Mouse (Mus musculus): ENCODE measurements around the gene Tas2r138. TPM values are rescaled to one million over a fixed set of nuclear protein-coding genes. Genes with fewer than 3 reads are reported as not detected.

Tas2r138 gene
- polyA plus RNA-seq (2015; fragmentation: Nextera tagmentation; extraction: Ambion mirVana), result not detected in 2 replicates

DNA sequence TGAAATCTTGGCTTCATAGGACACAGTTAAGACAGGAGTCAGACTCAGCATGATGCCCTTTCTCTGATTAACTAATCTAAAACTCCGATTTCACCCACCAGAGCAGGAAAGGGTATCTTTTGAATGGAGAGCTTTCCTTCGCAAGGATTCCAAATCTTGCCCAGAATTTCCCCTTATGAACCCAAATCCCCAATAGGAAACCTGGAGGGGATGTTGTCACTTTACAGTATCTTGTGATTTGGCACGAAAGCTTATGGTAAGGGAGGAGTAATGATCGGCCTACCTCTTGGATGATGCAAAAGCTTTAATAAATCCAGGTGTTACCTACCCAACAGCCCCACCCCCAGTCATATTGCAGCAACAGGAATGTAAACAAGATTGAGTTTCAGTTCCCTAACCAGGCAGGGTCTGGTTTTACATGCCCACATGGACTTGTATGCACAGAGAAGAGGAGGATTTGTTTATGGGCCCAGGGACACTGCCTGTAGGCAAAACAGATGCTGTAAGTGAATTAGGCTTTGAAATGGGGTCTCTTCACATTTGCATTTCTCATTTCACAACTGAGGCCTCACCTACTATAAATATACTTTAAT lies at the start of gene Tas2r138:
Tas2r138 (minus strand) TSS at position 51 of the 593 bp plus-strand sequence.
- WGBS, result 80% methylated on average over 4 of the region's 4 CpGs
- Histone ChIP-seq H3K9me3 (ENCODE audit: control insufficient read depth, low read length) (no peaks in the 10 kb centered on the region), H3K4me2 (ENCODE audit: low read depth, low read length) (no peak within 1 kb of the TSS), H3K27ac (ENCODE audit: low read length) (no peak within 1 kb of the TSS), H3K4me3 (ENCODE audit: low read length) (no peak within 1 kb of the TSS), H3K27me3 (ENCODE audit: control insufficient read depth, insufficient read depth, low read depth, low read length) (no peaks in the 10 kb centered on the region), H3K9ac (ENCODE audit: low read length) (no peak within 1 kb of the TSS), H3K4me1 (replicated peaks; ENCODE audit: control insufficient read depth, insufficient read depth, low read length) (no peaks in the 10 kb centered on the region), H3K36me3 (ENCODE audit: control insufficient read depth, insufficient read depth, low read length) (no peaks in the 10 kb centered on the region)
- no peak for ATAC-seq (ENCODE audit: low read depth)

DNA sequence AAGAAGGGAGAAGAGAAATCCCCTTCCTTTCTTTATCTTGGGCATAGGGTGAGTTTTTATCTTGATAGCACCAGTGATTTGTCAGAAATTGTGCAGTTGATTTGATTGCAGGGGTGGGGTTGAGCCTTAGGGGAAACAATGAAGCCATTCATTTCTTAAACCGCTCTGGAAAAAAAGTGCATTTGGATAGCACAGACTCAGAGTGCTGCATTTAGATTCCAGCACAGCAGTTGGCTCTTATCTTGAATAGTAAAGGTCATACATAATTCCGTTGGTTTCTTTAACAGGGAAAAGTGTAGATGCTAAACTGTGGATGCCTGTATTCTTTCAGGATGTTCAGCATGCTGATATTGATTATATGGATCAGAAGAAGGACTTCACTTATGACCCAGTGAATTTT lies 47.8 kb upstream of the Tas2r138 start:
- Histone ChIP-seq H3K27ac (ENCODE audit: low read length) (no peak overlapping the region), H3K4me1 (replicated peaks; ENCODE audit: control insufficient read depth, insufficient read depth, low read length) (no peaks in the 10 kb centered on the region), H3K9ac (ENCODE audit: low read length) (no peak overlapping the region), H3K4me2 (ENCODE audit: low read depth, low read length) (no peak overlapping the region), H3K9me3 (ENCODE audit: control insufficient read depth, low read length) (no peaks in the 10 kb centered on the region), H3K4me3 (ENCODE audit: low read length) (no peak overlapping the region), H3K27me3 (ENCODE audit: control insufficient read depth, insufficient read depth, low read depth, low read length) (no peaks in the 10 kb centered on the region), H3K36me3 (ENCODE audit: control insufficient read depth, insufficient read depth, low read length) (no peaks in the 10 kb centered on the region)
- 32% methylated on average over 2 of the region's 2 CpGs for WGBS
- ATAC-seq (ENCODE audit: low read depth), result no peak

DNA sequence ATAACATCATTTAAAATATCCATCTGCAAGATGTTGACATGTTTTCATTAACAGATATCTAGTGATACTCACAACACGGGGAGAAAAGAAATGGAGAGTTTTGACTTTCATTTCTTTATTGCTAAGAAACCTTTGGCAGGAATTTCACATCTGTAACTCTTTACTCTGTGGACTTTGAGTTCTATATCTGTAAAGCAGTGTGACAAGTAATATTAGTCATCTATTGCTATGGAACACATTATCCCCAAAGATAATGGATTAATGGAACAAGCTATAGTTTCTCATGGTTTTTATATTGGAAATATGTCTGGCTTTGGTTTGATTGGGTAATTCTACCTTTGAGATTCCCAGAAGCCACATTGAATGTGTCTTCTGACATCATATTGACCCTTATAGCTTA lies 37.8 kb upstream of the Tas2r138 start:
- Histone ChIP-seq H3K4me1 (replicated peaks; ENCODE audit: control insufficient read depth, insufficient read depth, low read length) (no peaks in the 10 kb centered on the region), H3K4me3 (ENCODE audit: low read length) (no peak overlapping the region), H3K27me3 (ENCODE audit: control insufficient read depth, insufficient read depth, low read depth, low read length) (no peaks in the 10 kb centered on the region), H3K4me2 (ENCODE audit: low read depth, low read length) (no peak overlapping the region), H3K27ac (ENCODE audit: low read length) (no peak overlapping the region), H3K9ac (ENCODE audit: low read length) (no peak overlapping the region), H3K9me3 (ENCODE audit: control insufficient read depth, low read length) (no peaks in the 10 kb centered on the region), H3K36me3 (ENCODE audit: control insufficient read depth, insufficient read depth, low read length) (no peaks in the 10 kb centered on the region)
- 84% methylated on average over 1 of the region's 1 CpGs for WGBS
- no peak for ATAC-seq (ENCODE audit: low read depth)

DNA sequence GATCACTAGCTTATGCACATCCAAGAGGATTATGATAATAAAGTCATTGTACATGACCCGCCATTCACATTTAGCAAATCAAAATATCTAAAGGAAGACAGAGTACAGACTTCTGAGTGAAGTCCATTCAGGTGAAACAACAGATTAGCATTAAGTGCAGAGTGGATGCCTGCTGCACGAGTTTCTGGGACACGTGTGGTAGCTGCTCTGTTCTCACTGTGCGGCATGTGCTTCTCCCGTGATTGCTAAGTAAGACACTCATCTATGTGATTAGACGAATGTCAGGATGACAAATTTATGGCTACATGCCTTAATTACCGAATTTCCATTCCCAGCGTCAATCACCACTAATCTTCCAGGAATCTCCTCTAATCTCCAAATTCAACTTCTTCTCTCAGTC lies 32.6 kb upstream of the Tas2r138 start:
- Histone ChIP-seq H3K27ac (ENCODE audit: low read length) (no peak overlapping the region), H3K36me3 (ENCODE audit: control insufficient read depth, insufficient read depth, low read length) (no peaks in the 10 kb centered on the region), H3K4me3 (ENCODE audit: low read length) (no peak overlapping the region), H3K9ac (ENCODE audit: low read length) (no peak overlapping the region), H3K4me2 (ENCODE audit: low read depth, low read length) (no peak overlapping the region), H3K9me3 (ENCODE audit: control insufficient read depth, low read length) (no peaks in the 10 kb centered on the region), H3K4me1 (replicated peaks; ENCODE audit: control insufficient read depth, insufficient read depth, low read length) (no peaks in the 10 kb centered on the region), H3K27me3 (ENCODE audit: control insufficient read depth, insufficient read depth, low read depth, low read length) (no peaks in the 10 kb centered on the region)
- no peak for ATAC-seq (ENCODE audit: low read depth)
- 74% methylated on average over 8 of the region's 8 CpGs for WGBS

DNA sequence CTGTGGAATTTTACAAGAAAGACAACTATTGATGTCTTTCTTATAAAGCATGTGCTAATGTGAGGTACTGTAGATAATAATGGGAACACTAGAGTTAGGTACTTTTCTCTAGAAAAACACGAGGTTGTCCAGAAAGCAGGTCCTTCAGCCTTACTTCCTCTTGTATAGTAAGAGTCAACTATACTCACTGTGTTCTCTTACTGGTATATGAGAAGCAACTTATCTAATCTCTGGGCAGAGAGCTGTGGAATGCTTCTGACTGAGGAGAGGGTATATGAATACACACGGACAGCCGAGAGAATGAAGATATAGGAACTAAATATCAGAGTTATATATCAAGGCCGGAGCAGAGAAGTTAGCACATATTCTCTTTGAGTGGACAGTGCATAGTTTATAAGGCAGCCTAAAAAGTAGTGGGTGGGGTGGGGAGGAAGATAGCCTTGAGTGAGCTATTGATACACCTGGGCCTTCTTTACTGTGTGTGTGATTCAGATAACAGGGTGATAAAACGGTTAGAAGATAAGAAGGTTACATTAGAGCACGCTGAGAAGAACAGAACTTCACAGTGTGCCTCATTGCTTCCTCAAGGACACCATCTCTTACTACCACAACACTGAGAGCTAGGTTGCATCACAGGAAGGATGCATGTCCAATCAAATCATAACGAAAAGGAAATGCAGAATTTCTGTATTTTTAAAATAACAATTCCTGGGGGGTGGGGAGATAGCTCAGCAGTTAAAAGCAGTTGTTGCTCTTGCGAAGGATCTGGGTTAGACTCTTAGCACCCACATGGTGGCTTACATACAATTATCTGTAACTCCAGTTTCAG lies 27.8 kb upstream of the Tas2r138 start:
- Histone ChIP-seq H3K36me3 (ENCODE audit: control insufficient read depth, insufficient read depth, low read length) (no peaks in the 10 kb centered on the region), H3K9ac (ENCODE audit: low read length) (no peak overlapping the region), H3K27ac (ENCODE audit: low read length) (no peak overlapping the region), H3K4me3 (ENCODE audit: low read length) (no peak overlapping the region), H3K27me3 (ENCODE audit: control insufficient read depth, insufficient read depth, low read depth, low read length) (no peaks in the 10 kb centered on the region), H3K4me2 (ENCODE audit: low read depth, low read length) (no peak overlapping the region), H3K4me1 (replicated peaks; ENCODE audit: control insufficient read depth, insufficient read depth, low read length) (no peaks in the 10 kb centered on the region), H3K9me3 (ENCODE audit: control insufficient read depth, low read length) (no peaks in the 10 kb centered on the region)
- 65% methylated on average over 8 of the region's 8 CpGs for WGBS
- ATAC-seq (ENCODE audit: low read depth), result no peak

DNA sequence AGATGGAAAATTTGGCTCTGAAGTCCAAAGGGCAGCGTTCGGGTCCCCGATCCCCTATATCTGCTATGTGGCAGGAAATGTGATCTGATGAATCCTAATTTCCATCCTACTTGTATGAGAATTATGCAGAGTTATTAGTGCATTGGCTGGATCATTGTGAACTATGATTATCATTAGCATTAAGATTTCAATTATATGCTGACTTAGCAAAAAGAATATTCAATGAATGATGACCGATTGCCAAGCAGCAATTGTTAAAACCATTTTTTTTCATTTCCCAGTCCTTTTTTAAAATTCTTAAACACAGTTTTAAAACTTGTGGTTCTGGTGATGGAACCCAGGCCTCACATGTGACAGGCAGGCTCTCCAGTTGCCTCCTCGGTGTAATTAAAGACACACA lies 24.6 kb upstream of the Tas2r138 start:
- Histone ChIP-seq H3K4me2 (ENCODE audit: low read depth, low read length) (no peak overlapping the region), H3K9ac (ENCODE audit: low read length) (no peak overlapping the region), H3K4me3 (ENCODE audit: low read length) (no peak overlapping the region), H3K27me3 (ENCODE audit: control insufficient read depth, insufficient read depth, low read depth, low read length) (no peaks in the 10 kb centered on the region), H3K27ac (ENCODE audit: low read length) (no peak overlapping the region), H3K4me1 (replicated peaks; ENCODE audit: control insufficient read depth, insufficient read depth, low read length) (no peaks in the 10 kb centered on the region), H3K36me3 (ENCODE audit: control insufficient read depth, insufficient read depth, low read length) (no peaks in the 10 kb centered on the region), H3K9me3 (ENCODE audit: control insufficient read depth, low read length) (no peaks in the 10 kb centered on the region)
- no peak for ATAC-seq (ENCODE audit: low read depth)
- WGBS, result 93% methylated on average over 5 of the region's 5 CpGs

DNA sequence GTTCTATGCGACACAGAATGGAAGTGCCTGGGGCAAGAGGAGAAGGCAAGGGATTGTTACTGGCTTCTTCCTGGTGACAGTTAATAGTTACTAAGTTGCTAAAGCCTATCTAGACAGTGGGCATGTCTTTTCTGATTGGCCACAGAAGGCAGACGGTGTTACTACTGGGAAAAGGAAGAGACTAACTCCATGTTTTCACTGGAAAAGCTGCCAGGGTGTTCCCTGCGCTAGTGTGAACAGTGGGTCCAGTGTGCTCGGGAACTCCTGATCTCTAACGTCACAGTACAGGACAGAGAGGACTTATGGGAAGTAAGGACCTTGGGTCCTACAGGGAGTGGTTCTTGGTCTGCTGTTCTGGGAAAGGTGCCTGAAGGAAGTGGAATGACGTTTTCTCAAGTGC lies 22.4 kb upstream of the Tas2r138 start:
- H3K4me3 ChIP-seq (ENCODE audit: low read length), result no peak overlapping the region
- ATAC-seq (ENCODE audit: low read depth), result no peak
- no peaks in the 10 kb centered on the region for H3K9me3 ChIP-seq (ENCODE audit: control insufficient read depth, low read length)
- H3K27me3 ChIP-seq (ENCODE audit: control insufficient read depth, insufficient read depth, low read depth, low read length), result no peaks in the 10 kb centered on the region
- H3K27ac ChIP-seq (ENCODE audit: low read length), result no peak overlapping the region
- WGBS, result 71% methylated on average over 6 of the region's 6 CpGs
- H3K4me1 ChIP-seq (replicated peaks; ENCODE audit: control insufficient read depth, insufficient read depth, low read length), result no peaks in the 10 kb centered on the region
- H3K4me2 ChIP-seq (ENCODE audit: low read depth, low read length), result no peak overlapping the region
- H3K36me3 ChIP-seq (ENCODE audit: control insufficient read depth, insufficient read depth, low read length), result no peaks in the 10 kb centered on the region
- no peak overlapping the region for H3K9ac ChIP-seq (ENCODE audit: low read length)

DNA sequence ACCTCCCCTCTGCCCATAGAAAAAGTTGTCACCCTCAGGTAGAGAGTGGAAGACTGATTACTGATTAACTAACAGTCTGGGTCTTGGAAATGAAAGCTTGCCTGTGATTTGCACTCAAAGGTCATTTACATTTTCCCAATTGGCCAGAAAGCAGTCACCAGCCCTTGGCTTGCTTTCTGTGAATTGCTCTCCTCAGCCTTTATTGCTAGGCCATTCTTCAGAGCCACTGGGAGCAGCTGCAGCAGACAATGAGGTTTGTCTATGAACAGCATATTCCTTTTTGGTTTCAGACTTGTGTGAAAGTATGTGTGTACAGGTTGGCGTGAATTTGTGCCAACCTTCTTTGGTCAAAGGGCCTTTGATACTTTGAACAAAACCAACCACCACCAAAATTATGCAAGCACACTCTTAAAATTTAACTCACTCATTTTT lies 21.5 kb upstream of the Tas2r138 start:
- no peak for ATAC-seq (ENCODE audit: low read depth)
- H3K27ac ChIP-seq (ENCODE audit: low read length), result no peak overlapping the region
- H3K4me2 ChIP-seq (ENCODE audit: low read depth, low read length), result no peak overlapping the region
- WGBS, result 70% methylated on average over 1 of the region's 1 CpGs
- H3K9ac ChIP-seq (ENCODE audit: low read length), result no peak overlapping the region
- H3K4me1 ChIP-seq (replicated peaks; ENCODE audit: control insufficient read depth, insufficient read depth, low read length), result no peaks in the 10 kb centered on the region
- H3K4me3 ChIP-seq (ENCODE audit: low read length), result no peak overlapping the region
- no peaks in the 10 kb centered on the region for H3K27me3 ChIP-seq (ENCODE audit: control insufficient read depth, insufficient read depth, low read depth, low read length)
- no peaks in the 10 kb centered on the region for H3K9me3 ChIP-seq (ENCODE audit: control insufficient read depth, low read length)
- no peaks in the 10 kb centered on the region for H3K36me3 ChIP-seq (ENCODE audit: control insufficient read depth, insufficient read depth, low read length)

DNA sequence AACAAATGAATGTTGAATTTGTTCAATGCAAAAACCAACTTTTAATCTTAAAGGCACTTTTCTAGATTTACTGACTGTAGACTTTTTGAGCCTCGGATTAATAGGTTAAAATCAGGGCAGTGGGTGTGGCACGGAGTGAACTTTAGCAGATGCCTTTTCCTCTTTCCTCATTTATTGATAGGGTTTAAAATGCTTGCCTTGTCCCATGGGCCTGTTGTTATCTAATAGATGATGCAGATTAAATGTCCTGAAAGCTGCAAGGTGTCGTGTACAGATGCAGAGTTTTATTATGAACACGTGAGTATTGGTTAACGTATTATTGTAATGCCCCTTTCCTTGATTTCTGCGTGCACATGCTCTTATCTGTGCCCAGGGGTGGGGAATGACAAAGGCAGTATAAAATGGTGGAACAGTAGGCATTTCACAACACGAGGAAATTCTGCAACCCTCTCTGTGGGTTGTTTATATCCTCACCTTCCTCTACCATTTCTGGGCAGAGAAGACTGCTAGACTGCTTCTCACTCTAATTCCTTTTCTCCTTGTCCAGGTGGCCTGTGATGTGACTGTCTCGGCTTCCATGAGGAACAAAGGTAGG lies 15.4 kb upstream of the Tas2r138 start, which contains the start of gene Mgam:
Mgam (plus strand) TSS at position 426 of the 595 bp plus-strand sequence.
- H3K4me3 ChIP-seq (ENCODE audit: low read length), result no peak within 1 kb of the TSS
- no peak within 1 kb of the TSS for H3K27ac ChIP-seq (ENCODE audit: low read length)
- H3K27me3 ChIP-seq (ENCODE audit: control insufficient read depth, insufficient read depth, low read depth, low read length), result no peaks in the 10 kb centered on the region
- no peak within 1 kb of the TSS for H3K4me2 ChIP-seq (ENCODE audit: low read depth, low read length)
- H3K36me3 ChIP-seq (ENCODE audit: control insufficient read depth, insufficient read depth, low read length), result no peaks in the 10 kb centered on the region
- no peak within 1 kb of the TSS for H3K9ac ChIP-seq (ENCODE audit: low read length)
- no peaks in the 10 kb centered on the region for H3K4me1 ChIP-seq (replicated peaks; ENCODE audit: control insufficient read depth, insufficient read depth, low read length)
- WGBS, result 70% methylated on average over 8 of the region's 8 CpGs
- no peaks in the 10 kb centered on the region for H3K9me3 ChIP-seq (ENCODE audit: control insufficient read depth, low read length)
- ATAC-seq (ENCODE audit: low read depth), result no peak

Data from lung, embryonic 16.5 days (tissue).